7 mouse cellular contexts compared by ENCODE assay signal in genomic region chr4:70535289-70535688, GRCm38 (mm10). TPM values are rescaled to one million over a fixed set of nuclear protein-coding genes. Genes with fewer than 3 reads are reported as not detected.
DNase-seq lines count a peak whose midpoint lies in the region; ATAC-seq and TF ChIP-seq lines count a peak whose summit lies in the region.

No protein-coding gene starts in this region.

- H3K27ac ChIP-seq in spleen, adult 2 months (ENCODE audit: insufficient read depth, low read length), result peak overlapping the region; percentile 60
- H3K27ac ChIP-seq in forebrain, embryonic 11.5 days (ENCODE audit: low read depth, low read length), result peak overlapping the region; percentile 98
- peak overlapping the region; percentile 69 for H3K27ac ChIP-seq in liver, embryonic 12.5 days
- H3K27ac ChIP-seq in stomach, embryonic 16.5 days (ENCODE audit: low read length), result peak overlapping the region; percentile 97

- peak overlapping the region; percentile 83 for H3K4me2 ChIP-seq in forebrain, embryonic 11.5 days (ENCODE audit: low read depth, low read length, severe bottlenecking)
- peak overlapping the region; percentile 98 for H3K4me2 ChIP-seq in liver, embryonic 12.5 days
- peak overlapping the region; percentile 95 for H3K4me2 ChIP-seq in stomach, embryonic 16.5 days (ENCODE audit: low read depth, low read length)

- H3K9me3 ChIP-seq in forebrain, embryonic 11.5 days (ENCODE audit: control insufficient read depth, low read length), result no peaks in the 10 kb centered on the region
- H3K9me3 ChIP-seq in liver, embryonic 12.5 days (replicated peaks), result no peaks in the 10 kb centered on the region
- no peaks in the 10 kb centered on the region for H3K9me3 ChIP-seq in stomach, embryonic 16.5 days (replicated peaks; ENCODE audit: control insufficient read depth, low read length)

- peaks cover 2% of the 10 kb centered on the region; the same call in 1 of the 2 replicates for H3K27me3 ChIP-seq in spleen, adult 2 months (ENCODE audit: control insufficient read depth, insufficient read depth, low read length)
- H3K27me3 ChIP-seq in forebrain, embryonic 11.5 days (ENCODE audit: control insufficient read depth, insufficient read depth, low read length), result no peaks in the 10 kb centered on the region
- no peaks in the 10 kb centered on the region for H3K27me3 ChIP-seq in liver, embryonic 12.5 days (replicated peaks)
- H3K27me3 ChIP-seq in stomach, embryonic 16.5 days (ENCODE audit: control insufficient read depth, insufficient read depth, low read length), result no peaks in the 10 kb centered on the region

- no peak for DNase-seq in spleen, adult 2 months (ENCODE audit: low read depth in 1 of 2, low spot score in 2 of 2)
- DNase-seq in spleen, postnatal 14 days (ENCODE audit: low spot score in 2 of 2), result no peak
- no peak for DNase-seq in forebrain, embryonic 11.5 days (ENCODE audit: low spot score)
- no peak for DNase-seq in layer of hippocampus, adult 8-10 months (ENCODE audit: low spot score in 2 of 2)
- no peak for DNase-seq in left cerebral cortex, adult 11 months (ENCODE audit: low spot score)

- peak overlapping the region; percentile 88 for H3K4me3 ChIP-seq in spleen, adult 2 months (ENCODE audit: extremely low read depth, insufficient read depth, insufficient read length)
- H3K4me3 ChIP-seq in forebrain, embryonic 11.5 days (ENCODE audit: low read depth, low read length), result peak overlapping the region; percentile 90
- H3K4me3 ChIP-seq in liver, embryonic 12.5 days, result peak overlapping the region; percentile 91
- H3K4me3 ChIP-seq in stomach, embryonic 16.5 days (replicated peaks; ENCODE audit: low read length), result peak overlapping the region; percentile 83

- TF ChIP-seq POLR2A in spleen, adult 2 months (IDR thresholded peaks at IDR 0.05; ENCODE audit: low read depth, low read length), result no peak

- no peak for TF ChIP-seq CTCF in spleen, adult 2 months (IDR thresholded peaks at IDR 0.05; ENCODE audit: extremely low read depth, insufficient read depth, insufficient read length, insufficient replicate concordance)

- peaks cover 6% of the 10 kb centered on the region; the same call in 1 of the 2 replicates for H3K4me1 ChIP-seq in spleen, adult 2 months (ENCODE audit: control insufficient read depth, insufficient read depth, insufficient read length)
- H3K4me1 ChIP-seq in forebrain, embryonic 11.5 days (replicated peaks; ENCODE audit: control insufficient read depth, insufficient read depth, low read length), result peaks cover 11% of the 10 kb centered on the region; the same call in 1 of the 2 replicates
- peaks cover 42% of the 10 kb centered on the region for H3K4me1 ChIP-seq in liver, embryonic 12.5 days
- peaks cover 18% of the 10 kb centered on the region for H3K4me1 ChIP-seq in stomach, embryonic 16.5 days (ENCODE audit: control insufficient read depth, insufficient read depth, low read length)

- WGBS in spleen, adult 2 months, result 1% methylated on average over 17 of the region's 18 CpGs
- under 1% methylated on average over 18 of the region's 18 CpGs for WGBS in forebrain, embryonic 11.5 days
- WGBS in liver, embryonic 12.5 days (ENCODE audit: insufficient replicate concordance), result under 1% methylated on average over 18 of the region's 18 CpGs
- WGBS in stomach, embryonic 16.5 days, result under 1% methylated on average over 18 of the region's 18 CpGs

- peak overlapping the region; percentile 98 for H3K9ac ChIP-seq in forebrain, embryonic 11.5 days (ENCODE audit: low read length)
- peak overlapping the region; percentile 76 for H3K9ac ChIP-seq in liver, embryonic 12.5 days
- peak overlapping the region; percentile 95 for H3K9ac ChIP-seq in stomach, embryonic 16.5 days (ENCODE audit: low read length)

- no peaks in the 10 kb centered on the region for H3K36me3 ChIP-seq in spleen, adult 2 months (ENCODE audit: control insufficient read depth, insufficient read depth, low read length)
- no peaks in the 10 kb centered on the region for H3K36me3 ChIP-seq in forebrain, embryonic 11.5 days (ENCODE audit: control insufficient read depth, insufficient read depth, low read length)
- no peaks in the 10 kb centered on the region for H3K36me3 ChIP-seq in liver, embryonic 12.5 days
- H3K36me3 ChIP-seq in stomach, embryonic 16.5 days (ENCODE audit: control insufficient read depth, insufficient read depth, low read length), result no peaks in the 10 kb centered on the region

- peak; percentile 70 for ATAC-seq in forebrain, embryonic 11.5 days (replicated peaks; ENCODE audit: low FRiP score)
- peak; percentile 61 for ATAC-seq in liver, embryonic 12.5 days
- ATAC-seq in stomach, embryonic 16.5 days (ENCODE audit: insufficient read depth, low FRiP score), result peak; percentile 65; the same call in 1 of the 2 replicates

RNA-seq across cellular contexts. Expression of gene Megf9, which starts 0.5 kb away (rescaled TPM):
- polyA plus RNA-seq in spleen, adult 2 months (2012; rRNA removed), result 4.1 and 6.2 TPM in 2 replicates
- 28.2 and 29.3 TPM in 2 replicates for polyA plus RNA-seq in forebrain, embryonic 11.5 days (2014; fragmentation: Nextera tagmentation; extraction: Ambion mirVana)
- 3.7 and 4.7 TPM in 2 replicates for polyA plus RNA-seq in liver, embryonic 12.5 days (2016; fragmentation: Nextera tagmentation; extraction: Ambion mirVana)
- 7.9 and 8.4 TPM in 2 replicates for polyA plus RNA-seq in stomach, embryonic 16.5 days (2015; fragmentation: Nextera tagmentation; extraction: Ambion mirVana)
- total RNA-seq in layer of hippocampus, adult 8-10 months (2022), result 100 to 1,000 TPM; 104 to 111 (median 109) TPM
